In the genomic region with DNA sequence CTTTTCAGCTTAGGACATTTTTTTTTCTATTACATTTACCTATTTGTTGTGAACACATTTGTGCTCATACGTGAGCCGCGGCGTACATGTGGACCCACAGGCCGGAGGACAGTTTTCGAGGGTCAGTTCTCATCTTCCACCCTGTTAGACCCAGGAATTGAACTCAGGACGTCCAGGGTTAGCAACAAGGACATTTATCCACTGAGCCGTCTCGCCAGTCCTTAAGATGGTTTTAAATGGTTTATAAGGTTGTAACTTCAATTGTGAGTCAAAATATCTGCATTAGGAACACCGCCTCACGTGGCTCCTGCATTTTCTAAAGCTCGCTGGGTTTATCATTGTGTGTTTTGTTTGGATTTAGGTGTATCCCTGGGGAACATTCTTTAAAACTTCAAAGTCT, we compare ENCODE assay signal across 8 mouse cellular contexts. TPM values are rescaled to one million over a fixed set of nuclear protein-coding genes. Genes with fewer than 3 reads are reported as not detected.
A peak's percentile ranks its signal among the peaks of the same experiment; 100 is the strongest.
DNase-seq lines count a peak whose midpoint lies in the region; ATAC-seq and TF ChIP-seq lines count a peak whose summit lies in the region.

No protein-coding gene starts in this region.

- DNase-seq in lung, embryonic 14.5 days: no peak
- DNase-seq in lung, adult 2 months: no peak
- DNase-seq in embryo, embryonic 11 days: peak; percentile 35
- DNase-seq in c-Kit-positive CD71-positive TER-119-positive erythroid progenitor cells, embryonic 14.5 days (ENCODE audit: low spot score): no peak
- no peak for DNase-seq in spleen, adult 18-20 months

- peak overlapping the region; percentile 66 for H3K4me2 ChIP-seq in lung, embryonic 14.5 days
- peak overlapping the region; percentile 58 for H3K4me2 ChIP-seq in hindbrain, embryonic 15.5 days
- H3K4me2 ChIP-seq in neural tube, embryonic 12.5 days (replicated peaks): peak overlapping the region; percentile 52

- H3K36me3 ChIP-seq in lung, embryonic 14.5 days (ENCODE audit: insufficient read depth): no peaks in the 10 kb centered on the region
- no peaks in the 10 kb centered on the region for H3K36me3 ChIP-seq in hindbrain, embryonic 15.5 days
- H3K36me3 ChIP-seq in neural tube, embryonic 12.5 days: no peaks in the 10 kb centered on the region

- no peaks in the 10 kb centered on the region for H3K9me3 ChIP-seq in lung, embryonic 14.5 days (ENCODE audit: low read depth, low read length)
- no peaks in the 10 kb centered on the region for H3K9me3 ChIP-seq in hindbrain, embryonic 15.5 days
- H3K9me3 ChIP-seq in neural tube, embryonic 12.5 days: no peaks in the 10 kb centered on the region

- peak overlapping the region; percentile 52 for H3K4me3 ChIP-seq in lung, embryonic 14.5 days (ENCODE audit: low read depth, low read length)
- H3K4me3 ChIP-seq in lung, adult 2 months (replicated peaks; ENCODE audit: extremely low read depth, low read depth, low read length): no peak overlapping the region
- peak overlapping the region; percentile 66 for H3K4me3 ChIP-seq in hindbrain, embryonic 15.5 days
- H3K4me3 ChIP-seq in neural tube, embryonic 12.5 days: peak overlapping the region; percentile 49

- no peak for ATAC-seq in lung, embryonic 14.5 days (ENCODE audit: insufficient read depth)
- no peak for ATAC-seq in hindbrain, embryonic 15.5 days (ENCODE audit: low FRiP score, low read depth)
- no peak for ATAC-seq in neural tube, embryonic 12.5 days (ENCODE audit: low FRiP score, low read depth)
- no peak for ATAC-seq in megakaryocyte-erythroid progenitor cell, adult 5-6 weeks (replicated peaks; ENCODE audit: low FRiP score, low TSS enrichment, poor library complexity, severe bottlenecking)

- peak overlapping the region; percentile 56 for H3K9ac ChIP-seq in lung, embryonic 14.5 days
- H3K9ac ChIP-seq in hindbrain, embryonic 15.5 days: peak overlapping the region; percentile 59
- peak overlapping the region; percentile 51; the same call in 1 of the 2 replicates for H3K9ac ChIP-seq in neural tube, embryonic 12.5 days

- no peak for TF ChIP-seq POLR2A in lung, adult 2 months (IDR thresholded peaks at IDR 0.05; ENCODE audit: borderline replicate concordance, extremely low read depth, low read depth, low read length)

- H3K4me1 ChIP-seq in lung, embryonic 14.5 days (ENCODE audit: insufficient read depth): no peaks in the 10 kb centered on the region; the same call in 1 of the 2 replicates
- H3K4me1 ChIP-seq in lung, adult 2 months (ENCODE audit: control insufficient read depth, insufficient read depth, low read length): peaks cover 9% of the 10 kb centered on the region; the same call in 1 of the 2 replicates
- peaks cover 14% of the 10 kb centered on the region for H3K4me1 ChIP-seq in hindbrain, embryonic 15.5 days (replicated peaks)
- peaks cover 6% of the 10 kb centered on the region; the same call in 1 of the 2 replicates for H3K4me1 ChIP-seq in neural tube, embryonic 12.5 days

- TF ChIP-seq CTCF in lung, embryonic 14.5 days (IDR thresholded peaks at IDR 0.05; ENCODE audit: low read depth): no peak
- TF ChIP-seq CTCF in lung, adult 2 months (IDR thresholded peaks at IDR 0.05; ENCODE audit: insufficient read depth, low read length): no peak

- 41% methylated on average over 12 of the region's 12 CpGs for WGBS in lung, embryonic 14.5 days
- 62% methylated on average over 12 of the region's 12 CpGs for WGBS in lung, adult 2 months
- 37% methylated on average over 12 of the region's 12 CpGs for WGBS in hindbrain, embryonic 15.5 days
- whole genome bisulfite sequencing in neural tube, embryonic 12.5 days: 43% methylated on average over 12 of the region's 12 CpGs

- no peaks in the 10 kb centered on the region for H3K27me3 ChIP-seq in lung, embryonic 14.5 days (ENCODE audit: insufficient read depth, low read length)
- no peaks in the 10 kb centered on the region for H3K27me3 ChIP-seq in hindbrain, embryonic 15.5 days
- no peaks in the 10 kb centered on the region for H3K27me3 ChIP-seq in neural tube, embryonic 12.5 days (replicated peaks)

- H3K27ac ChIP-seq in lung, embryonic 14.5 days (ENCODE audit: low read depth): peak overlapping the region; percentile 90
- peak overlapping the region; percentile 97 for H3K27ac ChIP-seq in hindbrain, embryonic 15.5 days (replicated peaks)
- peak overlapping the region; percentile 53 for H3K27ac ChIP-seq in neural tube, embryonic 12.5 days

RNA-seq across cellular contexts. Expression of gene Lrp3, which starts 18.6 kb away (rescaled TPM):
- polyA plus RNA-seq in lung, embryonic 14.5 days (2014; fragmentation: Nextera tagmentation; extraction: Ambion mirVana): 8.2 and 11.2 TPM in 2 replicates
- polyA plus RNA-seq in lung, adult 2 months (2012; rRNA removed): 10.1 and 12.3 TPM in 2 replicates
- 28.3 and 30.6 TPM in 2 replicates for polyA plus RNA-seq in hindbrain, embryonic 15.5 days (2015; fragmentation: Nextera tagmentation; extraction: Ambion mirVana)
- 23.2 and 24.6 TPM in 2 replicates for polyA plus RNA-seq in neural tube, embryonic 12.5 days (2016; fragmentation: Nextera tagmentation; extraction: Ambion mirVana)
- not detected in 2 replicates for total RNA-seq in megakaryocyte-erythroid progenitor cell, adult 5-6 weeks (2014; fragmentation: Nextera tagmentation)
- not detected in 2 replicates for total RNA-seq in megakaryocyte-erythroid progenitor cell, adult 5-6 weeks (2017)

RNA-seq across cellular contexts. Expression of gene Slc7a10, which starts 47.7 kb away (rescaled TPM):
- polyA plus RNA-seq in lung, embryonic 14.5 days (2014; fragmentation: Nextera tagmentation; extraction: Ambion mirVana): 1.4 and 1.8 TPM in 2 replicates
- polyA plus RNA-seq in lung, adult 2 months (2012; rRNA removed): 81.4 and 82.4 TPM in 2 replicates
- 24.0 and 25.7 TPM in 2 replicates for polyA plus RNA-seq in hindbrain, embryonic 15.5 days (2015; fragmentation: Nextera tagmentation; extraction: Ambion mirVana)
- 1.4 and 1.7 TPM in 2 replicates for polyA plus RNA-seq in neural tube, embryonic 12.5 days (2016; fragmentation: Nextera tagmentation; extraction: Ambion mirVana)
- total RNA-seq in megakaryocyte-erythroid progenitor cell, adult 5-6 weeks (2014; fragmentation: Nextera tagmentation): not detected in 2 replicates
- not detected in 2 replicates for total RNA-seq in megakaryocyte-erythroid progenitor cell, adult 5-6 weeks (2017)
